Mouse (Mus musculus): Measurements from ENCODE around the gene Skil.

Gene Skil

DNA sequence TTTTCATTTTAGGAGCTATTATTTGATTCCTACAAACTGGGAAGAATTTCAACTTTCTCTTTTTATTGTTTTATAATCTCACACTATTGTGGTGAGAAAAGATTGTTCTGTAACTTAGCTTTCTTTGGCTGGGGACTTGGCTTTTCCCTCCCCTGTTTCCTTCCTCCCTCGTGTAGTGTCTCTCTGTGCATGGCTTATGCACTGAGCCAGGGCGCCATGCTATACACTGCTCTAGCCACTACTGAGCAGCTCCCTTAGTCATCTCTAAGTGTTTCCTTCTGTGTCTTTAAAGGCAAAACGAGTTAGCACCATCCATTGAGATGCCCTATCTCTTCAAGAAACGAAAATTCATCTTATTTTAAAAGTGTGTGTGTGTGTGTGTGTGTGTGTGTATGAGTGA lies 31.4 kb downstream of the Skil start:
- in situ Hi-C loops (cut with MboI, MseI), result no loop called here

DNA sequence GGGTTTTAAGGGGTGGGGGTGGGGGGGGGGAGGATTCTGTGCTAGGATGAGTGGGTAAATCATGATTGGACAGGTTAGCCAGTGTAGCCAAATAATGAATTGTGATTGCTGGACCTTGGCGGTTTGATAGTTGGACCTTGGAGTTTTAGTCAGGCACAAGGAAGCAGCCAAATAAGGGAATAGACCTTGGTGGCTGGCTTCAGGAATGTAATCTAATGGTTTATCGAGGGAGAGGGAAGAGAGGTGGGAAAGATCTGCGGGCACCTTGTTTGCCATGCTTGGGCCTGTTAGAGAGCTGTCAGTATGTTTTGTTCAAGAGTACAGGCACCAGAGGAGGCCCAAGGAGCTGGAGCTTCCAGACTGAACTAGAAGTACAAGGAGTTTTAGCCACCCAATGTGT lies 32.0 kb downstream of the Skil start:
- in situ Hi-C loops (cut with MboI, MseI), result no loop called here

DNA sequence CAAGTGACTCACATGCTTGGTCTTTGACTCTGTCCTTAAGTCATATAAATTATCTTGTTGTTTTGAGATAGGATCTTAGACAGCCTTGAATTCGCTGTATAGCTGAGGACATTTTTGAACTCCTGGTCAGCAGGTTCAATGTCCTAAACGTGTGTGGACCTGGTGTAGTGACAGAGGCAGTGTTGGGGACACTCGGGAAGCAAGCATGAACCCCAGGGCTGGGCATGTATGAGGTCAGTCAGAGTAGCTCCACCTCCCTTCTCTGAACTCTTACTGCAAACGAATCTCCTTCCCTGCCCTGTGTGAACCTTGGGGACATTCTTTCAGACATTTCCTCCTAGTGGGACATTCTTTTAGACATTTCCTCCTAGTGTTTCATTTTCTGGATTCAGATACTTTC lies 34.9 kb downstream of the Skil start:
- in situ Hi-C loops (cut with MboI, MseI), result loop anchor here (5.0 kb wide), 1 partner anchor 537 kb away; no protein-coding TSS in a partner anchor

DNA sequence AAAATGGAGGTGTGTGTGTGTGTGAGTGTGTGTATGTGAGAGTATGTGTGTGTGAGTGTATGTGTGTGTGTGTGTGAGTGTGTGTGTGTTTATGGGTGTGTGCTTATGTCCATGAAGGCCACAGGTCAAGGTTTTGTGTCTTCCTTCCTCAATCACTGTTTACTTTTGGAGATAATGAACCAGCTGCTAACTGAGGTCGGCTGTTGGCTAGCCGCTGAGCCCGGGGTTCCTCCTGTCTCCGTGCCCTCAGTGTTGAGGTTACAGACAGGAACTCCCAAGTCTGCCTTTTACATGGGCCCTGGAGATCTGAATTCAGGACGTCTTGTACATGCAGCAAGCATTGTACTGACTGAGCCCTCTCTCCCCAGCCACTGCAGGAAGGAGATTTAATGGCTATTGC lies 38.8 kb downstream of the Skil start:
- in situ Hi-C loops (cut with MboI, MseI), result loop anchor here (5.0 kb wide), 1 partner anchor 541 kb away; no protein-coding TSS in a partner anchor

DNA sequence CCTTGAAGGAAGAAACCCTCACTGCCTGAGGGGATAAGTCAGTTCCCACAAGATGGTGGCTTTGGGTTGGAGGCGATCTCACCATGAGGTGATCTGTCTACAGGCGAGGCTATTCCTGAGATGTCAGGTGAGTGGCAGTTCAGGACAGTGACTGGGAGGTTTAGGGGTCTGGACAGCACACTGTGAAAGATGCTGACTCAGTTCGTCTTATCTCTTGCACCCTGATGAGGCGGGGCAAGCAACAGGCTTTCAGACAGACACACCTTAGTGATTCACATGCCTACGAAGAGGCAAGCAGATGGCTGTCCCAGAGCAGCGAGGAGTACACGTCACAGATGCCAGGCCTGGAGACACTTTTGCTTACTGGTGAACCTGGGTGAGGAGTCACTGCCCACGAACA lies 39.4 kb downstream of the Skil start:
- in situ Hi-C loops (cut with MboI, MseI), result loop anchor here (5.0 kb wide), 1 partner anchor 542 kb away; no protein-coding TSS in a partner anchor

DNA sequence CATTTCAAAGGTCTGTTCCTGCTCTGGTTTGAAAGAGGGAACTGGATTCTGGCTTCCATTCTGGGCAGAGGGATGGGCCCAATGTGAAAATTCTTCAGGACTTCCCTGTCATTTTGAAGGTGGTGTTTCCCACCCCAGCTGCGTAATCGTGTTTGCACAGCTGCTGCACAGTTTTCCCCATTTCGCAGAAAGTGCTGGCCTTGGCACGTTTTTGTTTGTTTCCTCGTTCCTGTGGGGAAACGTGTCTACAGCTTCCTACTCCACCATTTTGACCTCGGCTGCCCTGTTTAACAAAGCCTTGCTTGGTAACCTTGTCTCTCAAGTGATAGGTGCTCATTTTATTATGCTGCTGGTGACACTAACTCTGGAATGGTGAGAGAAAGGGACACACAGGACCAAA lies 39.8 kb downstream of the Skil start:
- in situ Hi-C loops (cut with MboI, MseI), result loop anchor here (5.0 kb wide), 2 partner anchors 87 to 542 kb away; no protein-coding TSS in a partner anchor

DNA sequence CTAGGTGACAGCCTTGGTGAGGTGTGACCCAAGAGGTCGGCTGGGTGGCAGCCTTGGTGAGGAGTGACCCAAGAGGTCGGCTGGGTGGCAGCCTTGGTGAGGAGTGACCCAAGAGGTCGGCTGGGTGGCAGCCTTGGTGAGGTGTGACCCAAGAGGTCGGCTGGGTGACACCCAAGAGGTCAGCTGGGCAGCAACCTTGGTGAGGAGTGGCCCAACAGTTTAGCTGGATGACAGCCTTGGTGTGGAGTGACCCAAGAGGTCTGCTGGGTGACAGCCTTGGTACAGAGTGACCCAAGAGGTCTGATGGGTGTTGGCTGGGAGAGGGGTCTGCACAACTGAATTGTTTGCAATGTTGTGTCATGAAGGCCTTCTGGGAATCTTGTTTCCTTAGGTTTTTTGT lies 41.7 kb downstream of the Skil start:
- in situ Hi-C loops (cut with MboI, MseI), result loop anchor here (5.0 kb wide), 1 partner anchor 89 kb away; no protein-coding TSS in a partner anchor

DNA sequence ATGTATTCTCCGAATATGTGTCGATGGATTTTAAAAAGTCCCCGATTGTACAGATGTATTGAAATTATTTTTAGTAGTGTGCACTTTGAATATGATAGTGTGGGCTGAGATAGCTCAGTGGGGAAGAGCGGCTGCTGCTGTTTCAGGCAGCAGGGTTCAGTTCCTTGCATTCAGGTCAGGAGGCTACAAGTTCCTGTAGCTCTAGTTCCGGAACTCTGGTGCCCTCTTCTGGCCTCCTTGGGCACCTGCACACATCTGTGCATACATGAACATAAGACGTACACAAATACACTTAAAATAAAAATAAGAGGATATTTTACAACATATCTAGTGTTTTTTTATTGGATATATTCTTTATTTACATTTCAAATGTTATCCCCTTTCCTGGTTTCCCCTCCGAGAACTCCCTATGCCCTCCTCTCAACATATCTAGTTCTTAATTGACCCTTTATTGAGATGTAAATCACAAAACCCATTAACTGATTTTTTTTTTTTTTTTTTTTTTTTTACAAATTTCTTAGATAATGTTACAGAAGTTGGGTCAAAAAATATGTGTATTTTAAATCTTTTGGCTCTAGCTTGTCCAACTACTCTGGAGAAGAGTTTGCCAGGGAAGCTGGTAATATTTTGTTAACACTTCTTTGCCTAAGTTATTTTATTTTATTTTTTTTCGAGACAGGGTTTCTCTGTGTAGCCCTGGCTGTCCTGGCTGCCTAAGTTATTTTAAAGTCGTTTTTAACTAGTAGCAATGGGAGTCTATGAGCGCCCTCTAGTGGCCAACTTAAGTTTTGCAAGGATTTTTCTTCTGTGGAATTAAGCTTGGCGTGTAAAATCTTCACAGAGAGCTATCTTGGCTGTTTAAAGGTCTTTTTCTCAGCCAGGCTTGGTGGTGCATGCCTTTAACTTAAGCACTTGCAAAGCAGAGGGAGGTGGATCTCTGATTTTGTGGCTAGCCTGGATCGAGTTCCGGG lies 43.9 kb downstream of the Skil start:
- in situ Hi-C loops (cut with MboI, MseI), result loop anchor here (5.0 kb wide), 1 partner anchor 91 kb away; no protein-coding TSS in a partner anchor

DNA sequence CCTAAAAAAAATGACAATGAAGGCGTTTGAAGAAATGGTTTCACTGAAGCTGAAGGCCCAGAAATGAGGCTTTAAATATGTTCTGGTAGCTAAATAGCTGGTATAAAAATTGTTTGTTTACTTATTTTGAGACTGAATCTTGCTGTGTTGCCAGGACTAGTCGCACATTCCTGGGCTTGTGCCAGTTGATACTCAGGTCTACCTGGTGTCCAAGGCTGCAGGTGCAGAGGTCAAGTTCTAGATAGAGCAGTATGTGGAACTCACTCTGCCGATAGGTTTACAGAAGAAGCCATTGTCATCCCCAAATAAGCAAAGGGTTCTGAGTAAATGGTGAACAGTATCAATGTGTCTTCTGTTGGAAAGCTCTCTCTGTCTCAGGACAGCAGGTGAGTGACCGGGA lies 46.8 kb downstream of the Skil start:
- in situ Hi-C loops (cut with MboI, MseI), result no loop called here

DNA sequence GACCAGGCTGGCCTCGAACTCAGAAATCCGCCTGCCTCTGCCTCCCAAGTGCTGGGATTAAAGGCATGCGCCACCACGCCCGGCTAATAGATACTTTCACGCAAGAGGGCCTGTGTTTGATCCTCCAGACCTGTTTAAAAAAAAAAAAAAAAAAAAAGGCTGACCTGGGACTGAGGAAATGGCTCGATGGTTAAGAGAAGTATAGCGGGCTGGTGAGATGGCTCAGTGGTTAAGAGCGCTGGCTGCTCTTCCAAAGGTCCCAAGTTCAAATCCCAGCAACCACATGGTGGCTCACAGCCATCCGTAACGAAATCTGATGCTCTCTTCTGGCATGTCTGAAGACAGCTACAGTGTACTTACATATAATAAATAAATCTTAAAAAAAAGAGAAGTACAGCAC lies 50.4 kb downstream of the Skil start:
- in situ Hi-C loops (cut with MboI, MseI), result loop anchor here (5.0 kb wide), 1 partner anchor 457 kb away; no protein-coding TSS in a partner anchor

DNA sequence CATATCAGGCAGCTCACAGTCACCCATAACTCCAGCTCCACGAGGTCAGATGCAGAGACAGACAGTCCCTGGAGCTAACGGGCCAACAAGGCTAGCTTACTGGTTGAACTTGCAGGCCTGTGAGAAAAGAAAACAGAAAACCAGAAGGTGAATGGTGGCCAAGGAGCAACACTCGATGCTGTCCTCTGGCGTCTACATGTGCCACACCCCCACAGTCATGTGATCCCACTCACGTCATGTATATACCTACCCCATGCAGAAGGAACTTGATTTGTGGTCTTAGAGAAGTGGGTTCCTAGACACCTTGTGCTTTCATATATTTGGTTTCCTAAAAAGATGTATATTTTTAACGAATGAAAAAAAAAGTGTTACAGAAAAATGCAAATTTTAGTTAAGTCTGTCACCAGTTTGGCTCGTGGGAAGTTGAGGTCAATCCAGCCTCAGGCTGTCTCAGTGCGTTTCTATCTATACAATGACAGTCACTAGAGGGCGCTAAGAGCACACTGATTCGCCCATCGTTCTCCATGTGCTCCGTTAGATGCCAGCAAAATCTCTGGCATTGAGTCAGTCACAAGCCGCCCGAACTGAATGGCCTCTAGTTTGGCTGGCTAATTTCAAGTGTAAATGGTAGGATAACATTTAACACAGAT lies 50.9 kb downstream of the Skil start:
- in situ Hi-C loops (cut with MboI, MseI), result loop anchor here (5.0 kb wide), 1 partner anchor 457 kb away; no protein-coding TSS in a partner anchor

DNA sequence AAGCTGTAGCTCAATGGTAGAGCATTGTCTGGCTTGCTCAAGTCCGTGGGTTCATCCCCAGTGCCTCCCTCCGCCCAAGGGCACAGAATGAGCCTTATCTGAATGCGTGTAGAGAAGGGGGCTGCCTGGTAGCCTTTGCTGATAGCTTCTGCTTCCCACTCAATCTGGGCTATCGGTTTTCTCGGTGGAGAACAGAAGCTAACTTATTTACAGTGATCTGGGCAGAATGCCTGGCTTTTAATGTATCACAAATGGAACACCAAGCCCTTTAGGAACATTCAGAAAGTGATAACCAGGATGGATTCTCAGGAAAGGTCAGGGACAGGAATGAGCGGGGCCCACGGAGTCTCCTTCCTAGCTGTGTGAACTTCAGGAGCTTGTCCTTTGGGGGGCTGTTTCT lies 53.7 kb downstream of the Skil start:
- in situ Hi-C loops (cut with MboI, MseI), result loop anchor here (5.0 kb wide), 1 partner anchor 454 kb away; no protein-coding TSS in a partner anchor

DNA sequence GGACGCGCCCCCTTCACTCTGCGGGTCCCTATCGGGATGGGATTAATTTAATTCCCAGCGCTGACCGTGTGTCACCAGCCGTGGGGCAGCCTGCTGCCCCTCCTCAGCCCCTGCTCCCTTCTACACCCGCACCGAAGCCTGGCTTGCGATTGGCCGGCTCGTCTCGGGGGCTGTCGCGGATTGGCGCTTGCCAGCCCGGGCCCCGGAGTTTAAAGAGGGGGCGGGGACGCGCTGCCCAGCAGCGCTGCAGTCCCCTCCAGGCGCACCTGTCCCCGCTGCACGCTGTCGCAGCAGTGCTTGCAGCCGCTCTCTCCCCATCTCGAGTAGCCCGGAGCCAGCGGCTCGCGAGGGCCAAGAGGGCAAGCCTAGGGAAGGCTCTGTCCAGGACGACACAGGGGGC lies 54.8 kb downstream of the Skil start, which contains the start of gene Cldn11:
TSS of gene Cldn11 (plus strand) at position 215 of the 400 bp plus-strand sequence.
- in situ Hi-C loops (cut with MboI, MseI), result loop anchor here (5.0 kb wide), 1 partner anchor 453 kb away; no protein-coding TSS in a partner anchor

DNA sequence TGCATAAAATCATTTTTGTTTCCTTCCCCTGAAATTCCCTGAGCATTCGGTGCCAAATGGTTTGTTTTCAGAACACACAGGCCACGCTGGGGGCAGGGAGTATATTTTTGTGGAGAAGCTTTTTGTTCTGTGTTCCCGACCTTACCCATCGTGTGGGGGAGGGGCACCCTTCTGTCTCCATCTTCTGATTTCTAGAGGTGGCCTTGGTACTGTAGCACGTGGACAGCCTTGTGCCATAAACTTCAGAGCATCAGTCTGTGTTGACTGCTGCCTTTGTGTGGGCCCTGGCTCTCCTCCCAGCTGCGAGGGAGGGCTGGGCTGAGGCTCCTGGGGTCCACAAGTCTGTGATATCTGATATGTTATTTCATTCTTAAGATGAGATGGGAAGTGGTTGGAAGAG lies 57.2 kb downstream of the Skil start:
- in situ Hi-C loops (cut with MboI, MseI), result no loop called here

DNA sequence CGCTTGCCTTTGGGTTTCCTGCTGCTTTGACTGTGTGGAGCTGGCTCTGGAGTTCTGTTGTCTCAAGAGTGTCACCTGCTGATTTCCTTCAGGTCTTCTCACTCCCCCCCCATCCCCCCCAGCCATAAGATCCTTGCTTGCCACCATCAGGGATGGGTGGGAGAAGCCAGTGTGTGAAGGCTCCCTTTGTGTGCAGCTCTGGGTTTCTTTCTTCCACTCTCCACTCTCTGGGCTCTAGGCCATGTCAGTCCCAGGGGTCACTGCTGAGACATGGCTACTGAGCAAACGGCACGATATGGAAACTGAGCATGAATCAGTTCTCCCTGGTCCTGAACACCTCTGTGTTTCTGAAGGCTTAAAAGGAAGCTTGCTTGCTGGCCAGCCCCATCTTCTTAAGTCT lies 61.3 kb downstream of the Skil start:
- in situ Hi-C loops (cut with MboI, MseI), result no loop called here

DNA sequence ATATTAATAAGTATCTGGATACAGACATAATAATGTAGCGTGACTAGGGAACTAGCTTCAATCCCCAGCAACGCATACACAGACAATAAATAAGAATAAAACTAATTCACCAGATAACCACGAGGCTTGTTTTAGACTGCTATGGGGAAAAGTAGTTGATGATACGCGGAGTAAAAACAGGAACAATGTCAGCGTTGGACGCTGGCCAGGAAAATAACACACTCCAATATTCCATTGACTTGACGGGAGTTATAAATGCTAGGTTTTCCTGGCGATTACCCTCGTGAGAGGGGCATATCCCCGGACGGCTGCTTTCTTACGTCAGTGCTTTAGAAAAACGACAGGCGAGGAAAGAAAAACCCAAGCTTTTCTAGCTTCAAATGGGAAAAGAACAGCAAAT lies 62.9 kb downstream of the Skil start:
- in situ Hi-C loops (cut with MboI, MseI), result no loop called here

DNA sequence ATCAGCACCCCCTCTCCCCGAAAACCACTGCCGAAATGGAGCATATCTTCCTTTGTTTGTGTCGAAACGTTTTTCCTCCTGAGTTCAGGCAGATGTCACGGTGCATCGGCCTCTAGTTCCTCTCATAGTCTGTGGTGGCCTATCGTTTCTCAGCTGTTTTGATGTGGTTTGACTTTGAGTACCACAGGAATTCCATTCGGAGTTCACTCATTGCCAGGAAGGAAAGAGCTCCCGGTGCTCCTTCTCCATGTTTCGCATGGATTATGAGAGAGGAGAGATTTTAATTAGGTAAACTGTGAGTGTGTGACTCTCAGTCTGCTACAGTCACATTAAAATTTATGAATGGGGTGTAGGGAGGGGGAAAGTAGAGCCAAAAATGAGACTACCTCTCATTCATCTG lies 65.2 kb downstream of the Skil start:
- in situ Hi-C loops (cut with MboI, MseI), result loop anchor here (10.0 kb wide), 1 partner anchor 1015 kb away; no protein-coding TSS in a partner anchor

DNA sequence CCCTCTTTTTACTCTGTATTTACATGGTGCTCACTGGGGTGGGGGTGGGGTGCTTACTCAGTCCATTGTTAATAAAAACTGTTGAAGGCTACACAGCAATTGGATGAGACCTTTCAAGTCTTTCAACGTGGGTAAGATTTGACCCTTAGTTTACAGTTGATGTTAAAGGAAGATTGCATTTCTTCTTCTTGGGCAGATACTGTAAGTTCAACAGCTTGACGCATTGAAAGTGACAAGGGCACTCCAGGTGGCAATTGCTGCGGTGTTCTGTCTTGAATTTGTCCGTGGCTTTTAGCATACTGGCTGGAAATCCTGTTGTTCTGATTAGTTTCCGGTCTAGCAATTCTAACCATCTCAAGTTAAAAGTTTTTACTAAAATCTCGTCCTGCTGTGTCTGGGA lies 66.5 kb downstream of the Skil start:
- in situ Hi-C loops (cut with MboI, MseI), result loop anchor here (10.0 kb wide), 1 partner anchor 1017 kb away; no protein-coding TSS in a partner anchor

DNA sequence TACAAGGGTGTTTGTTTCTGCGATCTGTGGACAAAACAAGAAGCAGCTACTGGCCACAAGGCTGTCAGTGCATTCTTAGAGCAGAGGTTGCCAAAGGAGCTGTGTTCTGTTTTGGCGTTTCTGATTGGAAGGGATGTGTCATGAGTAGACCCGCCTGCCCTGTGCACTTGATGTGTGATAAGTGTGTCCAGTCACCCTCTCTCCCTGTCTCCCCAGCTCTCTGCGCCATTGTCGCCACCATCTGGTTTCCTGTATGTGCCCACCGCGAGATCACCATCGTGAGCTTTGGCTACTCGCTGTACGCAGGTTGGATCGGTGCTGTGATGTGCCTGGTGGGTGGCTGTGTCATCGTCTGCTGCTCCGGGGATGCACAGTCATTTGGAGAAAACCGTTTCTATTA lies 68.0 kb downstream of the Skil start:
- in situ Hi-C loops (cut with MboI, MseI), result loop anchor here (10.0 kb wide), 1 partner anchor 1018 kb away; no protein-coding TSS in a partner anchor

DNA sequence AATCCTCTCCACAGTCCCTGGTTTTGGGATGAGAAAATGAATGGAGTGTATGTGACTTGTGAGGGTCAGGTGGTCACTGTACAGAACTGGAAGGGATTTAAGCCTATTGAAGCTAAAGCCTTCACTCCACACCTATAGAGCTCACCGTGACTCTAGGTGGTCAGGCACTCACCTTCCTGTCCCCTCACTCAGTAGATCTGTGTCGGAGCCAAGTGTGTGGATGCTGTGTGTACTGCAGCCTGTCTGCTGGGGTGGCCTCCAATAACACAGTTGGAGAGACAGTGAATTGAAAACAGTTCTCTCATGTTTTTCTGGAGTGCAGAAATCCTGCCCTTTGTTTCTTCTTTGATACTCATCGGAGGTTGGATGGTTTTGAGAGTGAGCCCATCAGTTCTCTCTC lies 70.9 kb downstream of the Skil start:
- in situ Hi-C loops (cut with MboI, MseI), result loop anchor here (10.0 kb wide), 1 partner anchor 1021 kb away; no protein-coding TSS in a partner anchor

DNA sequence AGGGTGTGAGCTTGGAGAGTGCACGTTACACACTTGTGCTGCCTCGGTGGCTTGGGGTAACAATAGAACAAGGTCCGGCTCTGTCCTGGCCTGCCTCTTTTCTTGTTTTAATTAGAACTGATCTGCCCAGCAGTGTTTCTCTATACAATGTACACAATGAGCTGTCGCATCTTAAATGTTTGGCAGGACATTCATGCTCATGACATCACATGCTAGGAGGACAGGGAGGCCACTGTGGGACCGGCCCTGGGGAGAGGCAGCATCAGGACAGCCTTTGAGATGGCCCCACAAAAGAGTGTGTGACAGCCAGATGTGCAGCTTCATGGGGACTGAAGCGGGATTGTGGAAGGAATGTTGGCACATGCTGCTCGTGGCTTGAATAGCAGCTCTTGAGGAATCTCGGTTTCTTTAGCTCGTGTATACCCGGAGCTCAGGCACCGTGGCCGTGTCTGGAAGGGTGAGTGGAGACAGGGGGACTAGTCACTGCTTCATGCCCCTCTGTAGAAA lies 71.6 kb downstream of the Skil start:
- in situ Hi-C loops (cut with MboI, MseI), result loop anchor here (10.0 kb wide), 1 partner anchor 1022 kb away; no protein-coding TSS in a partner anchor

Measured in regulatory T cell (primary cell).